Mouse (Mus musculus) urinary bladder, adult 18-20 months (tissue): Measurements from ENCODE around the gene Abcd4.

Source experiments
- DNase-seq, 2 experiments: peaks; one replicate each; pipeline ENCODE4 v3.0.0; 2022; ENCODE audit warnings: low spot score in 2 of 2, mixed read lengths in 2 of 2

Gene Abcd4

DNA sequence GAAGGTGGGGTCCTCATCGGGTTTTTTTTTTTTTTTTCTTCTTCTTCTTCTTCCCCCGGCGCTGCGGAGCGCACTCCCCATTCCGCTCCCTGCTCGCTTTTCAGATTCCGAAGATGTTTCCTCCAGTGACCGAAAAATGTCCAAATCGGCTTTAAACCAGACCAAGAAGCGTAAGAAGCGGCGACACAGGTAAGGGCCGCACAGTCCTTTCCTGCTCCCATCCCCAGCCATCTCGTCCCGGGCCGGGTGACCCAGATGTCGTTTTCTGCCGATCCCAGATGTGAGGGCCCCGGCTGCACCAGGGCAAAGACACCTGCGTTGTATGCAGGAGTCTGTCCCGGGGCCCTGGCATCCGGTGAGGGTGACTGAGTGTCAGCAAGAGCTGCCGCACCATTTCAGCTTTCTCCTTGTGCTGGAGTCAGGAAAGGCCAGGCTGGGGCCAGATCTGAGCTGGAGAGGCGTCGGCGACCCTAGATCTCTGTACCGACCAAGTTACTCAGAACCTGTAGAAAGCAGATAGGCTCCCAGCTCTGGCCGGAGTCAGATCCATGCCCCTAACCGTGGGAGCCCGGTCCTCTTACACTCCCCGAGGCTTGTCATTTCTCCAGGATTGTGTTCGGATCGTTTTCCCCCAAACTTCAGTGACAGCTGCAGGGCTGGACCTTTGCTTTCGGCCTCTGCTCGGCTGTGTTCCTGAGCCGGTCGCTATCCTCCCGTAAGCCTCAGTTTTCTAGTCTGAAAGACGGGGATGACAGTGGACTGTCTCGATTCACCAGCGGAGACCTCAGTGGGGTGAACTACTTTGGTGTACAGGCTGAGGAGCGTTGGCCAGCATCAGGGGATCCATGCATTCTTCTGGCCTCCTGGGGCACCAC is 45.5 kb downstream of the Abcd4 start:
- DNase-seq = peak in 1 of 2 experiments; percentile 38

DNA sequence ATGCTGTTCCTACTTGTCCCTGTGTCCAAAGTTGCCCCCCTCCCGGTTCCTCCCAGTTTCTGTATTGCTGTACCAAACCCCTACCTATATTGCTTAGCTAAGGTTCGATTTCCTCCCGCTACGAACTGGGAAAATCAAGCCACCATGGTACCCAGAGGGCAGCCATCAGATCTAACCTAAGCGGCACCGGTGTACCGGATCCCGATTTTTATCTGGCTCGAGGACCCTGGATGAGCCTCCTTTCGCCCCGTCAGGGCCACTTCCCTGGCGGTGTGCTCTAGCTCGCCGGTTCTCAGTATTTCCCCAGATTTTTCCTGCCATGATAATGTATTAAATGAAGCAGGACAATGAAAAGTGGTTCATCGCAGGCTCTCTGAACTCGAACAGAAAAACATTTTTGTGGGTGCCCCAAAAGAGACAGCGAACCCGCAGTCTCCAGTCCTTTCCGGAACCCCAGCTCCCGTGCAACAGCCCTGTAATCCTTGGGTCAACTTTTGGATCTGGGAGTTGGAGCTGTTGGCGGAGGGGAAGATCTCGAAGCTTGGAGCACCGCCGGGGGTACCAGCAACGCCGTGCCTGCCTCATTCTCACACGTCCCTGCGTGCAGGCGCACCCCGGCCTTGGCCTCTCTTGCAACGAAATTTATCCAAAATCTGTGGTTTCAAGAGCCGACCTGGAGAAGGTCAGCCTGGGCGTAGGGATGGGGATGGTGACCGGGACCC is 46.4 kb downstream of the Abcd4 start:
- DNase-seq = no peak

DNA sequence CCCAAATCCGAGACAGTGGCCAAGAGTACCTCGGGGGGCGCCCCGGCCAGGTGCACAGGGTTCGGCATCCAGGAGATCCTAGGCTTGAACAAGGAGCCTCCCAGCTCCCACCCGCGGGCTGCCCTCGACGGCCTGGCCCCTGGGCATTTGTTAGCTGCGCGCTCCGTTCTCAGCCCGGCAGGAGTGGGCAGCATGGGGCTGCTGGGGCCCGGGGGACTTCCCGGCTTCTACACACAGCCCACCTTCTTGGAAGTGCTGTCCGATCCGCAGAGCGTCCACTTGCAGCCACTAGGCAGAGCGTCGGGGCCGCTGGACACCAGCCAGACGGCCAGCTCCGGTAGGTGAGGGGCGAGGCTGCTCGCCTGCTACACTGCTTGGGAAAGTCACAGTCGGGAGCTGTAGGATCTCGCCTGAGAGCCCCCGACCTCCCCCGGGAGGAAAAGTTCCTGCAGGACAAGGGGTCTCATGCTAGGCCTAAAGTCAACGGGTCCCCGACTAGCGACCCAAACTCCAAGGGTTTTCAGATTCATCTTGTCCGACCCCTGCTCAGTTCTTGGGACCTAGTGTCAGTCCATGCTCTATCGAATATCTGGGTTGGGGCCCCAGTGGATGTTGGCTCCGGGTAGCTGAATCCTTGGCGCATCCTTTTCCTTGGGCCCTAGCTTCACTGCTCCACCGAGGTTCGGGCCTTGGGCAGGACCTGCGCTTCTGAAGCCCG is 47.1 kb downstream of the Abcd4 start:
- DNase-seq = no peak

DNA sequence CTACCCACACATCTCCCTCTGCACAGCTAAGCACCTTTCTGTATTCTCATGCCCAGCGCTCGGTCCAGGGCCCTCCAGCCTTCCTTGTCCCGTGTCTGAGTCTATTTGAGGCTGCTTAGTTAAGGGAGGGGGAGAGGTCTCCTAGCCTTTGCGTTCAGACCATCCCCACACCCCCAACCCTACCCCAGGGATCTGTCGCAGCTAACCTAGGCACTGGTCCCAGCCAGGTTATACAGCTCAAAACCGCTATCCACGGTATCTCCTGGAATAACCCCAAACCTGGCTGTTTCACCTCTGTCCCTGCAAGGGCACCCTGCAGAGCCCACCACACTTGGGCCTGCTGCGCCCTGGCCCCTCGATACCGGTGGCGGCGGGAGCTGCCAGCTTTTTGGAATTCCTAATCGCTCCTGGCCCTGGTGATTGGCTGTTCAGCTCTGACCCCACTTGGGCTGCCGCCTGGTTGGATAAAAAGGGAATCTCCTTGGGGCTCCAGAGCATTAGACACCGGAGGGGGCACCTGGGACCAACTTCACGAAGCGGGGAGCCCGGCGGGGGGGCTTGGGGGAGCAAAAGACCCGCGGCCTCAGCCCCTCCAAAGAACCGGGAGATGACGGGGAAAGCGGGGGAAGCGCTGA is 47.8 kb downstream of the Abcd4 start, which contains the start of gene Vsx2:
Gene Vsx2, plus strand, starts transcription at position 427 of the 635 bp plus-strand sequence.
- no peak for DNase-seq

DNA sequence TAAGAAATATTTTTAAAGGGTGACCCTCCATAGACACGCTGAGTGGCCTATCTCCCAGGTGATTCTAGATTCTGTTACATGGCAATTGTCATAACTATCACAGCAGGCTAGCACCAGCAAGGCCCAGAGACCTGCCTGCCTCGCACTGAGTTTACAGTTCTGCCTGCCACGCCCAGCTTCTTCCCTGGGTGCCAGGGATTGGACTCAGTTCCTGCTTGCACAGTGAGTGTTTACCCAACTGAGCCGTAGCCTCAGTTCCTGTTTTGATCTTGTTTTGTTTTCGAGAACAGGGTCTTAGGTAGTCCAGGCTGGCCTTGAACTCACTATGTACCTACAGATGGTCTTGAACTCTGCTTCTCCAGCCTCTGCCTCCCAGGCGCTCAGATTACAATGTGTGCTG is 49.6 kb downstream of the Abcd4 start:
- no peak for DNase-seq

DNA sequence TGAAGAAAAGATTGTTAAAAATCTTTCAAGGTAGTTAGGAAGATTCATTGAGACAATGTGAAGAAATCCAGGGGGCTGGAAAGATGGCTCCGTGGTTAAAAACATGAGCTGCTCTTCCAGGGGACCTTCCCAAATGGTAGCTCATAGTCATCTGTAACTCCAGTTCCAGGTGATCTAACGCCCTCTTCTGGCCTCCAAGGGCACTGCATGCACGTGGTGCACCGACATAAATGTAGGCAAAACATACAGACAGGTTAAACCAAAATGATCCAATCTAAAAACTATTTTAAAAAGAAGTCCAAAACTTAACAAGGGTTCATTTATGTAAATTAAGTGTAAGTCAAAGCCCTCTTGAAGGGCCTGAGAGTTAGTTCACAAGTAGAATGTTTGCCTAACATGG is 54.7 kb downstream of the Abcd4 start:
- DNase-seq = no peak

DNA sequence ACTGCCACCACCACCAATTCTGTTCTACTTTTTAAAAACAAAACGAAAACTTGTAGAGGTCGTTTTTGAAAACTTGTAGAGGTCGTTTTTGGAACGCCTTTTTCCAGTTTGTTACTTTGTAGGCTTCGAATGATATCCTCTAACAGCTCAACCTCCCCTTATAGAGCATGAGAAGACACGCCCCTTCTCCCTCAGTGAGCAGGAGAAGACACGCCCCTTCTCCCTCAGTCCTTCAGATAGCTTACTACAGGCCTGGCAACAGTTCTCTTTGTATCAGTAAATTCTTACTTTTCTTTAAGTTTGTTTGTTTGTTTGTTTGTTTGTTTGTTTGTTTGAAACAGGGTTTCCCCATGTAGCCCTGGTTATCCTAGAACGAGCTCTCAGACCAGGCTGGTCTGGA is 62.0 kb downstream of the Abcd4 start:
- DNase-seq = no peak
